Mouse (Mus musculus) kidney, postnatal 0 days (tissue): ENCODE data around the gene Fgfr2. TPM values are rescaled to one million over a fixed set of nuclear protein-coding genes. Genes with fewer than 3 reads are reported as not detected.

Source experiments
- ATAC-seq: fragments of 200-750 bp; cut with Nextera tagmentation; replicated peaks from 2 replicates; pipeline ENCODE4 v1.8.0; 2017; ENCODE audit warnings: low read depth, moderate number of reproducible peaks, moderate TSS enrichment, moderate library complexity; ENCODE audit not compliant: low FRiP score
- DNase-seq: peaks from one replicate; pipeline ENCODE4 v3.0.0-alpha.2; 2016; ENCODE audit warnings: low spot score
- H3K27ac ChIP-seq: fragments of 300-500 bp; sonication (generic); 2 replicates; pipeline ENCODE4 v1.5.1; 2014; ENCODE audit warnings: mild to moderate bottlenecking
- H3K27me3 ChIP-seq: fragments of 300-500 bp; sonication (generic); 2 replicates; pipeline ENCODE4 v1.6.1; 2014; ENCODE audit warnings: low read length, mixed read lengths; ENCODE audit not compliant: insufficient read depth
- H3K36me3 ChIP-seq: fragments of 300-500 bp; sonication (generic); 2 replicates; pipeline ENCODE4 v1.6.1; 2014; ENCODE audit warnings: low read length, mixed read lengths; ENCODE audit not compliant: insufficient read depth
- H3K4me1 ChIP-seq: fragments of 300-500 bp; sonication (generic); replicated peaks from 2 replicates; pipeline ENCODE4 v1.6.1; 2014; ENCODE audit warnings: antibody characterized with exemption, low read length, mixed read lengths; ENCODE audit not compliant: insufficient read depth
- H3K4me2 ChIP-seq: fragments of 300-500 bp; sonication (generic); 2 replicates; pipeline ENCODE4 v1.6.1; 2014; ENCODE audit warnings: mild to moderate bottlenecking, low read length, moderate library complexity, mixed read lengths
- H3K4me3 ChIP-seq: fragments of 300-500 bp; sonication (generic); replicated peaks from 2 replicates; pipeline ENCODE4 v1.5.1; 2014; ENCODE audit warnings: low read depth, low read length
- H3K9ac ChIP-seq: fragments of 300-500 bp; sonication (generic); 2 replicates; pipeline ENCODE4 v1.6.1; 2014; ENCODE audit warnings: low read depth, low read length
- H3K9me3 ChIP-seq: fragments of 300-500 bp; sonication (generic); replicated peaks from 2 replicates; pipeline ENCODE4 v1.6.1; 2016; ENCODE audit warnings: low read length, inconsistent platforms, mixed read lengths
- CTCF ChIP-seq: IDR thresholded peaks from 2 replicates; pipeline ENCODE4 v1.5.1; 2016; ENCODE audit warnings: antibody characterized with exemption, low read depth, mild to moderate bottlenecking, moderate library complexity
- WGBS: fragments of 180-500 bp; shearing (Covaris S2); extraction: QIAGEN DNeasy Blood & Tissue Kit; methylation state at CpG from one replicate; pipeline ENCODE4 v1.1.7; 2014; 5-methylcytosine and 5-hydroxymethylcytosine counted together
- polyA plus RNA-seq: library from polyadenylated mRNA; unstranded; fragments of >200 nt; fragmentation: Nextera tagmentation; extraction: Ambion mirVana; gene quantifications from 2 replicates; pipeline ENCODE4 v1.2.1, GENCODE M21; 2015

Fgfr2 gene
- polyA plus RNA-seq, 1 experiment from 2014 or later: 79.8 TPM

- WGBS: 83% methylated on average over 7 of the region's 7 CpGs
- Histone ChIP-seq H3K27ac (no peak overlapping the region), H3K4me1 (no peaks in the 10 kb centered on the region), H3K27me3 (no peaks in the 10 kb centered on the region), H3K4me2 (no peak overlapping the region), H3K4me3 (no peak overlapping the region), H3K9me3 (no peaks in the 10 kb centered on the region), H3K36me3 (0 out of 2 replicates have a peak, but pooled peaks cover 4% of the 10 kb centered on the region), H3K9ac (no peak overlapping the region)
- DNase-seq (no peak), ATAC-seq (no peak)
- no peak for TF ChIP-seq CTCF
Observed at GRCm38 (mm10) chr7:130625361-130625760, 2497.8 kb downstream of the Fgfr2 start.

GRCm38 (mm10) chr7:130624299-130624698 is 2498.9 kb downstream of the Fgfr2 start:
- Histone ChIP-seq H3K4me3 (no peak overlapping the region), H3K9me3 (no peaks in the 10 kb centered on the region), H3K27me3 (no peaks in the 10 kb centered on the region), H3K9ac (no peak overlapping the region), H3K4me1 (no peaks in the 10 kb centered on the region), H3K4me2 (no peak overlapping the region), H3K27ac (no peak overlapping the region), H3K36me3 (0 out of 2 replicates have a peak, but pooled peaks cover 4% of the 10 kb centered on the region)
- TF ChIP-seq CTCF: no peak
- WGBS: 92% methylated on average over 9 of the region's 9 CpGs
- DNase-seq: no peak
- ATAC-seq: no peak

GRCm38 (mm10) chr7:130622359-130622758 is 2500.8 kb downstream of the Fgfr2 start:
- Histone ChIP-seq H3K9ac (no peak overlapping the region), H3K4me2 (no peak overlapping the region), H3K27ac (no peak overlapping the region), H3K9me3 (no peaks in the 10 kb centered on the region), H3K36me3 (0 out of 2 replicates have a peak, but pooled peaks cover 4% of the 10 kb centered on the region), H3K4me3 (no peak overlapping the region), H3K4me1 (no peaks in the 10 kb centered on the region), H3K27me3 (no peaks in the 10 kb centered on the region)
- WGBS: 90% methylated on average over 4 of the region's 4 CpGs
- DNase-seq (no peak), ATAC-seq (no peak)
- no peak for TF ChIP-seq CTCF

GRCm38 (mm10) chr7:130621953-130622352 is 2501.2 kb downstream of the Fgfr2 start:
- no peaks in the 10 kb centered on the region for H3K9me3 ChIP-seq
- H3K9ac ChIP-seq: no peak overlapping the region
- no peak for TF ChIP-seq CTCF
- H3K27ac ChIP-seq: no peak overlapping the region
- H3K27me3 ChIP-seq: no peaks in the 10 kb centered on the region
- 33% methylated on average over 3 of the region's 3 CpGs for WGBS
- DNase-seq (no peak), ATAC-seq (no peak)
- no peak overlapping the region for H3K4me3 ChIP-seq
- no peak overlapping the region for H3K4me2 ChIP-seq
- H3K4me1 ChIP-seq: no peaks in the 10 kb centered on the region
- H3K36me3 ChIP-seq: 0 out of 2 replicates have a peak, but pooled peaks cover 4% of the 10 kb centered on the region

- H3K4me3 ChIP-seq: no peak overlapping the region
- H3K36me3 ChIP-seq: 0 out of 2 replicates have a peak, but pooled peaks cover 4% of the 10 kb centered on the region
- no peak for TF ChIP-seq CTCF
- DNase-seq (no peak), ATAC-seq (no peak)
- 91% methylated on average over 2 of the region's 2 CpGs for WGBS
- H3K9me3 ChIP-seq: no peaks in the 10 kb centered on the region
- no peak overlapping the region for H3K4me2 ChIP-seq
- H3K27me3 ChIP-seq: no peaks in the 10 kb centered on the region
- H3K9ac ChIP-seq: no peak overlapping the region
- no peak overlapping the region for H3K27ac ChIP-seq
- no peaks in the 10 kb centered on the region for H3K4me1 ChIP-seq
Observed at GRCm38 (mm10) chr7:130621068-130621467, 2502.1 kb downstream of the Fgfr2 start.

- Histone ChIP-seq H3K9me3 (no peaks in the 10 kb centered on the region), H3K27me3 (no peaks in the 10 kb centered on the region), H3K4me1 (no peaks in the 10 kb centered on the region), H3K36me3 (no peaks in the 10 kb centered on the region), H3K4me2 (no peak overlapping the region), H3K27ac (no peak overlapping the region), H3K4me3 (no peak overlapping the region), H3K9ac (no peak overlapping the region)
- DNase-seq (no peak), ATAC-seq (no peak)
- WGBS: 93% methylated on average over 3 of the region's 3 CpGs
- no peak for TF ChIP-seq CTCF
Observed at GRCm38 (mm10) chr7:130617591-130617990, 2505.6 kb downstream of the Fgfr2 start.

GRCm38 (mm10) chr7:130613973-130614372 is 2509.2 kb downstream of the Fgfr2 start:
- Histone ChIP-seq H3K4me2 (no peak overlapping the region), H3K9me3 (no peaks in the 10 kb centered on the region), H3K9ac (no peak overlapping the region), H3K27me3 (no peaks in the 10 kb centered on the region), H3K27ac (no peak overlapping the region), H3K4me3 (no peak overlapping the region), H3K36me3 (no peaks in the 10 kb centered on the region), H3K4me1 (no peaks in the 10 kb centered on the region)
- WGBS: 53% methylated on average over 4 of the region's 4 CpGs
- DNase-seq (no peak), ATAC-seq (no peak)
- no peak for TF ChIP-seq CTCF
